Mouse (Mus musculus): ENCODE data around the gene Phtf2.

- TF ChIP-seq GATA1 (IDR thresholded peaks at IDR 0.05; ENCODE audit: borderline replicate concordance, low read length), result no peak
- no peak for TF ChIP-seq FLI1 (IDR thresholded peaks at IDR 0.05; ENCODE audit: low read length)
These were observed 26.9 kb downstream of the Phtf2 start for GRCm38 (mm10) chr5:20855066-20855465.

All from megakaryocyte, embryonic 14.5 days (primary cell).